Mouse (Mus musculus) heart, adult 2 months (tissue): ENCODE measurements around the gene Gm572. TPM values are rescaled to one million over a fixed set of nuclear protein-coding genes. Genes with fewer than 3 reads are reported as not detected.
A peak's percentile ranks its signal among the peaks of the same experiment; 100 is the strongest.

Experiments
- DNase-seq, 2 experiments: peaks; one replicate each; pipeline ENCODE4 v3.0.0; 2021
- H3K27ac ChIP-seq: fragments of 200-600 bp; 2 replicates; pipeline ENCODE4 v1.8.1; 2022
- H3K27me3 ChIP-seq: fragments of 200-500 bp; 2 replicates; pipeline ENCODE4 v1.6.1; 2012; ENCODE audit warnings: mild to moderate bottlenecking, low read length, inconsistent platforms, mixed read lengths; ENCODE audit not compliant: control insufficient read depth, insufficient read depth
- H3K36me3 ChIP-seq: fragments of 200-500 bp; 2 replicates; pipeline ENCODE4 v1.6.1; 2012; ENCODE audit warnings: low read length, inconsistent platforms; ENCODE audit not compliant: control insufficient read depth, insufficient read depth
- H3K4me1 ChIP-seq: fragments of 200-500 bp; 2 replicates; pipeline ENCODE4 v1.6.1; 2011; ENCODE audit warnings: low read length; ENCODE audit not compliant: control insufficient read depth, insufficient read depth
- H3K4me3 ChIP-seq: fragments of 200-600 bp; 2 replicates; pipeline ENCODE4 v1.8.1; 2022
- H3K79me2 ChIP-seq: fragments of 200-500 bp; replicated peaks from 2 replicates; pipeline ENCODE4 v1.6.1; 2012; ENCODE audit warnings: mild to moderate bottlenecking, inconsistent platforms, low read length, moderate library complexity, mixed read lengths; ENCODE audit not compliant: control insufficient read depth, insufficient read depth
- H3K9ac ChIP-seq: fragments of 200-500 bp; 2 replicates; pipeline ENCODE4 v1.6.1; 2012; ENCODE audit warnings: low read depth, mild to moderate bottlenecking, control low read depth, inconsistent platforms, low read length, mixed read lengths
- CTCF ChIP-seq: fragments of 200-600 bp; IDR thresholded peaks from 2 replicates; pipeline ENCODE4 v1.8.1; 2022; ENCODE audit warnings: antibody characterized with exemption, mild to moderate bottlenecking, moderate library complexity
- EP300 ChIP-seq: fragments of 200-500 bp; IDR thresholded peaks from 2 replicates; pipeline ENCODE4 v1.6.1; 2011; ENCODE audit warnings: low read depth, low read length, control low read depth; ENCODE audit not compliant: insufficient read depth
- POLR2A ChIP-seq: fragments of 200-500 bp; IDR thresholded peaks from 2 replicates; pipeline ENCODE4 v1.6.1; 2011; ENCODE audit warnings: mild to moderate bottlenecking, low read depth, low read length, control low read depth; ENCODE audit not compliant: insufficient read depth
- WGBS: fragments of 180-500 bp; shearing (Covaris S2); methylation state at CpG from one replicate; pipeline ENCODE4 v1.1.7; 2018; 5-methylcytosine and 5-hydroxymethylcytosine counted together
- intact Hi-C: fragments of 180-260 bp; cut with DNase I; formaldehyde crosslinking; loops from one replicate; pipeline ENCODE4 v1.15.1; 2025
- polyA plus RNA-seq: library from polyadenylated mRNA; depleted of rRNA; stranded (reverse); fragments of >200 nt; gene quantifications from 2 replicates; pipeline ENCODE4 v1.2.3, GENCODE M21; 2012
- total RNA-seq, 2 experiments: library from RNA; stranded (reverse); gene quantifications; 2 replicates each; pipeline ENCODE4 v1.2.3; 2021

The Gm572 gene
- total and polyA plus RNA-seq, 3 experiments, result 1.9 to 5.0 (median 4.5) TPM

- no peak for DNase-seq
- Histone ChIP-seq H3K27ac (no peak overlapping the region), H3K4me3 (no peak overlapping the region), H3K4me1 (no peaks in the 10 kb centered on the region), H3K36me3 (no peaks in the 10 kb centered on the region), H3K79me2 (no peaks in the 10 kb centered on the region), H3K27me3 (no peaks in the 10 kb centered on the region), H3K9ac (no peak overlapping the region)
- intact Hi-C loops, result loop anchor here (5.0 kb wide), 1 partner anchor 110 kb away; no protein-coding TSS in a partner anchor
- no peak for TF ChIP-seq EP300
- no peak for TF ChIP-seq POLR2A
- no peak for TF ChIP-seq CTCF
- 53% methylated on average over 4 of the region's 4 CpGs for WGBS
Observed at GRCm38 (mm10) chr4:148601871-148602270, 41.2 kb upstream of the Gm572 start.

- 83% methylated on average over 14 of the region's 14 CpGs for WGBS
- Histone ChIP-seq H3K4me3 (no peak within 1 kb of the TSS), H3K27ac (no peak within 1 kb of the TSS), H3K27me3 (no peaks in the 10 kb centered on the region), H3K9ac (no peak within 1 kb of the TSS), H3K79me2 (no peaks in the 10 kb centered on the region), H3K4me1 (no peaks in the 10 kb centered on the region), H3K36me3 (no peaks in the 10 kb centered on the region)
- intact Hi-C loops, result loop anchor here (5.0 kb wide), 1 partner anchor 110 kb away; no protein-coding TSS in a partner anchor
- TF ChIP-seq POLR2A (no peak), EP300 (no peak), CTCF (no peak)
- DNase-seq, result no peak
Observed at GRCm38 (mm10) chr4:148602357-148603120, 40.6 kb upstream of the Gm572 start, which contains the start of gene Masp2. TSS of gene Masp2 (plus strand) at chr4:148602554.

- intact Hi-C loops, result loop anchor here (5.0 kb wide), 1 partner anchor 111 kb away; no protein-coding TSS in a partner anchor
- no peaks in the 10 kb centered on the region for H3K36me3 ChIP-seq
- TF ChIP-seq POLR2A (no peak), EP300 (no peak), CTCF (no peak)
- no peak overlapping the region for H3K27ac ChIP-seq
- DNase-seq, result no peak
- no peaks in the 10 kb centered on the region for H3K27me3 ChIP-seq
- H3K4me3 ChIP-seq, result no peak overlapping the region
- H3K79me2 ChIP-seq, result no peaks in the 10 kb centered on the region
- 76% methylated on average over 10 of the region's 10 CpGs for WGBS
- H3K4me1 ChIP-seq, result no peaks in the 10 kb centered on the region
- no peak overlapping the region for H3K9ac ChIP-seq
Observed at GRCm38 (mm10) chr4:148603376-148604139, 39.6 kb upstream of the Gm572 start.

GRCm38 (mm10) chr4:148604141-148604540 is 39.0 kb upstream of the Gm572 start:
- no peak overlapping the region for H3K27ac ChIP-seq
- no peak for DNase-seq
- 74% methylated on average over 7 of the region's 7 CpGs for WGBS
- no peaks in the 10 kb centered on the region for H3K36me3 ChIP-seq
- TF ChIP-seq EP300 (no peak), CTCF (no peak), POLR2A (no peak)
- no peaks in the 10 kb centered on the region for H3K79me2 ChIP-seq
- H3K4me1 ChIP-seq, result no peaks in the 10 kb centered on the region
- H3K4me3 ChIP-seq, result no peak overlapping the region
- H3K9ac ChIP-seq, result no peak overlapping the region
- no peaks in the 10 kb centered on the region for H3K27me3 ChIP-seq
- intact Hi-C loops, result loop anchor here (5.0 kb wide), 1 partner anchor 112 kb away; no protein-coding TSS in a partner anchor

- H3K79me2 ChIP-seq, result no peaks in the 10 kb centered on the region
- 96% methylated on average over 3 of the region's 3 CpGs for WGBS
Observed at GRCm38 (mm10) chr4:148604541-148605165, 38.5 kb upstream of the Gm572 start.

More at GRCm38 (mm10) chr4:148604541-148605165, 38.5 kb upstream of the Gm572 start:
- intact Hi-C loops, result loop anchor here (5.0 kb wide), 3 partner anchors 112 to 437 kb away; partner anchors contain the start of gene Disp3
- TF ChIP-seq CTCF, result peak; percentile 79
- TF ChIP-seq POLR2A, result no peak
- no peak overlapping the region for H3K4me3 ChIP-seq
- H3K4me1 ChIP-seq, result no peaks in the 10 kb centered on the region
- peak; percentile 41 to 49 for DNase-seq
- no peaks in the 10 kb centered on the region for H3K27me3 ChIP-seq
- no peak overlapping the region for H3K9ac ChIP-seq
- H3K27ac ChIP-seq, result no peak overlapping the region
- H3K36me3 ChIP-seq, result no peaks in the 10 kb centered on the region
